ENCODE assay signal across 8 mouse cellular contexts in genomic region chr2:113305339-113305738, GRCm38 (mm10). TPM values are rescaled to one million over a fixed set of nuclear protein-coding genes. Genes with fewer than 3 reads are reported as not detected.
DNase-seq lines count a peak whose midpoint lies in the region; ATAC-seq and TF ChIP-seq lines count a peak whose summit lies in the region.

No protein-coding gene starts in this region.

- H3K4me1 ChIP-seq in neural tube, embryonic 15.5 days: no peaks in the 10 kb centered on the region
- H3K4me1 ChIP-seq in cerebellum, adult 2 months (ENCODE audit: control insufficient read depth, insufficient read depth, low read length): no peaks in the 10 kb centered on the region
- H3K4me1 ChIP-seq in forebrain, postnatal 0 days (ENCODE audit: insufficient read depth): no peaks in the 10 kb centered on the region
- H3K4me1 ChIP-seq in midbrain, embryonic 14.5 days (ENCODE audit: control insufficient read depth, insufficient read depth, low read length): no peaks in the 10 kb centered on the region

- WGBS in neural tube, embryonic 15.5 days: 10% methylated on average over 4 of the region's 4 CpGs
- 10% methylated on average over 4 of the region's 4 CpGs for WGBS in cerebellum, adult 2 months
- 8% methylated on average over 4 of the region's 4 CpGs for WGBS in forebrain, postnatal 0 days
- 15% methylated on average over 4 of the region's 4 CpGs for WGBS in midbrain, embryonic 14.5 days

- intact Hi-C loops in left cerebral cortex, postnatal 14 days (cut with DNase I): loop anchor here (2.0 to 10.0 kb wide), 4 partner anchors 125 to 801 kb away; no protein-coding TSS in a partner anchor

- peak; percentile 75 for DNase-seq in neural tube, embryonic 10.5 days (ENCODE audit: extremely low spot score, low spot score)
- peak; percentile 70 to 82 for DNase-seq in cerebellum, adult 2 months
- peak; percentile 77 for DNase-seq in forebrain, postnatal 0 days
- DNase-seq in kidney, adult 11 months: peak; percentile 50
- peak; percentile 69 to 89 for DNase-seq in left cerebral cortex, postnatal 14 days (ENCODE audit: low spot score in 2 of 2)
- DNase-seq in midbrain, embryonic 14.5 days: peak; percentile 73
- DNase-seq in testis, postnatal 14 days (ENCODE audit: low spot score): peak; percentile 67

- H3K27me3 ChIP-seq in neural tube, embryonic 15.5 days (replicated peaks): peaks cover 5% of the 10 kb centered on the region; the same call in 1 of the 2 replicates
- no peaks in the 10 kb centered on the region for H3K27me3 ChIP-seq in cerebellum, adult 2 months (ENCODE audit: control insufficient read depth, insufficient read depth, low read length)
- no peaks in the 10 kb centered on the region for H3K27me3 ChIP-seq in forebrain, postnatal 0 days (ENCODE audit: insufficient read depth, low read length)
- H3K27me3 ChIP-seq in midbrain, embryonic 14.5 days (ENCODE audit: control insufficient read depth, insufficient read depth, low read length): no peaks in the 10 kb centered on the region

- no peak for TF ChIP-seq POLR2A in cerebellum, adult 2 months (IDR thresholded peaks at IDR 0.05; ENCODE audit: borderline replicate concordance, insufficient read depth, low read length)

- no peak overlapping the region for H3K9ac ChIP-seq in neural tube, embryonic 15.5 days (replicated peaks)
- no peak overlapping the region for H3K9ac ChIP-seq in forebrain, postnatal 0 days
- H3K9ac ChIP-seq in midbrain, embryonic 14.5 days (replicated peaks; ENCODE audit: low read length): no peak overlapping the region

- H3K4me2 ChIP-seq in neural tube, embryonic 15.5 days: no peak overlapping the region
- no peak overlapping the region for H3K4me2 ChIP-seq in forebrain, postnatal 0 days (ENCODE audit: low read depth)
- no peak overlapping the region for H3K4me2 ChIP-seq in midbrain, embryonic 14.5 days (ENCODE audit: low read length)

- peak; percentile 94 for TF ChIP-seq CTCF in cerebellum, adult 2 months (IDR thresholded peaks at IDR 0.05; ENCODE audit: borderline replicate concordance, insufficient read depth, low read depth, low read length)
- peak; percentile 90 for TF ChIP-seq CTCF in forebrain, postnatal 0 days (IDR thresholded peaks at IDR 0.05; ENCODE audit: low read depth)

- no peak overlapping the region for H3K4me3 ChIP-seq in neural tube, embryonic 15.5 days (replicated peaks)
- no peak overlapping the region for H3K4me3 ChIP-seq in cerebellum, adult 2 months (replicated peaks; ENCODE audit: insufficient read depth, low read depth, low read length)
- no peak overlapping the region for H3K4me3 ChIP-seq in forebrain, postnatal 0 days (ENCODE audit: low read depth, low read length)
- H3K4me3 ChIP-seq in midbrain, embryonic 14.5 days (replicated peaks; ENCODE audit: low read depth, low read length): no peak overlapping the region

- no peaks in the 10 kb centered on the region for H3K9me3 ChIP-seq in neural tube, embryonic 15.5 days (replicated peaks)
- H3K9me3 ChIP-seq in forebrain, postnatal 0 days (ENCODE audit: low read length): no peaks in the 10 kb centered on the region
- H3K9me3 ChIP-seq in midbrain, embryonic 14.5 days (ENCODE audit: control insufficient read depth, low read length): no peaks in the 10 kb centered on the region

- no peak overlapping the region for H3K27ac ChIP-seq in neural tube, embryonic 15.5 days (replicated peaks)
- no peak overlapping the region for H3K27ac ChIP-seq in cerebellum, adult 2 months (ENCODE audit: insufficient read depth, low read length)
- no peak overlapping the region for H3K27ac ChIP-seq in forebrain, postnatal 0 days (ENCODE audit: low read depth, low read length)
- no peak overlapping the region for H3K27ac ChIP-seq in midbrain, embryonic 14.5 days (replicated peaks; ENCODE audit: low read depth, low read length)

- H3K36me3 ChIP-seq in neural tube, embryonic 15.5 days: no peaks in the 10 kb centered on the region
- H3K36me3 ChIP-seq in forebrain, postnatal 0 days (ENCODE audit: insufficient read depth): no peaks in the 10 kb centered on the region
- H3K36me3 ChIP-seq in midbrain, embryonic 14.5 days (ENCODE audit: control insufficient read depth, insufficient read depth, low read length): no peaks in the 10 kb centered on the region

- no peak for ATAC-seq in neural tube, embryonic 15.5 days (ENCODE audit: low FRiP score)
- ATAC-seq in forebrain, postnatal 0 days: peak; percentile 62; the same call in 1 of the 2 replicates
- no peak for ATAC-seq in midbrain, embryonic 14.5 days (ENCODE audit: low FRiP score, low TSS enrichment)

RNA-seq across cellular contexts. Expression of gene Tmco5b, which starts 19.8 kb away (rescaled TPM):
- not detected in 2 replicates for polyA plus RNA-seq in neural tube, embryonic 15.5 days (2015; fragmentation: Nextera tagmentation; extraction: Ambion mirVana)
- 0.11 and 0.21 TPM in 2 replicates for polyA plus RNA-seq in cerebellum, adult 2 months (2012; rRNA removed)
- total RNA-seq in forebrain, postnatal 0 days (2014; rRNA removed): not detected in 2 replicates
- polyA plus RNA-seq in forebrain, postnatal 0 days (2015; fragmentation: Nextera tagmentation; extraction: Ambion mirVana): 0.12 TPM in 1 of 2 replicates, not detected in the other
- under 1 TPM in 1 of 2 experiments, not detected in 1; 0.36 TPM for total RNA-seq in left cerebral cortex, postnatal 14 days (2021)
- not detected in 2 replicates for polyA plus RNA-seq in midbrain, embryonic 14.5 days (2014; fragmentation: Nextera tagmentation; extraction: Ambion mirVana)

RNA-seq across cellular contexts. Expression of gene Fmn1, which starts 22.2 kb away (rescaled TPM):
- polyA plus RNA-seq in neural tube, embryonic 15.5 days (2015; fragmentation: Nextera tagmentation; extraction: Ambion mirVana): 0.56 and 1.1 TPM in 2 replicates
- polyA plus RNA-seq in cerebellum, adult 2 months (2012; rRNA removed): 3.1 and 3.4 TPM in 2 replicates
- total RNA-seq in forebrain, postnatal 0 days (2014; rRNA removed): 1.0 and 1.5 TPM in 2 replicates
- polyA plus RNA-seq in forebrain, postnatal 0 days (2015; fragmentation: Nextera tagmentation; extraction: Ambion mirVana): 0.26 and 0.50 TPM in 2 replicates
- total RNA-seq in left cerebral cortex, postnatal 14 days (2021): 10 to 100 TPM; 27.7 to 31.2 TPM
- polyA plus RNA-seq in midbrain, embryonic 14.5 days (2014; fragmentation: Nextera tagmentation; extraction: Ambion mirVana): 0.33 and 0.55 TPM in 2 replicates
